Mouse (Mus musculus) megakaryocyte, embryonic 14.5 days (primary cell): ENCODE results near the gene Olfr1014.

ENCODE experiments used
- FLI1 ChIP-seq: IDR thresholded peaks from 2 replicates; pipeline ENCODE4 v1.6.1; 2012; ENCODE audit warnings: low read length, inconsistent platforms, mixed read lengths
- GATA1 ChIP-seq: IDR thresholded peaks from 3 replicates; pipeline ENCODE4 v1.6.1; 2012; ENCODE audit warnings: mixed read lengths, low read length, inconsistent platforms, borderline replicate concordance

DNA sequence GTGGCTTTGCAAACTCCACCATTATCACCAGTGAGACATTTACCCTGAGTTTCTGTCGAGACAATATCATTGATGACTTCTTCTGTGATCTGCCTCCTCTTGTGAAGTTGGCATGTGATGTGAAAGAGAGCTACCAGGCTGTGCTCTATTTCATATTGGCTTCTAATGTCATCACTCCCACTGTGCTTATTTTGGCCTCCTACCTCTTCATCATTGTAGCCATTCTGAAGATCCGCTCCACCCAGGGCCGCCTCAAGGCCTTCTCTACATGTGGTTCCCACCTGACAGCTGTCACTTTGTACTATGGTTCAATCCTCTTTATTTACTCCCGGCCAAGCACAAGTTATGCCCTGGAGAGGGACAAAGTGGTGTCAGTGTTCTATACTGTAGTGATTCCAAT, 18.7 kb upstream of the Olfr1014 start:
- no peak for TF ChIP-seq GATA1
- TF ChIP-seq FLI1: no peak
